Mouse (Mus musculus) central nervous system, embryonic 14 days (tissue): ENCODE data around the gene Stbd1. TPM values are rescaled to one million over a fixed set of nuclear protein-coding genes. Genes with fewer than 3 reads are reported as not detected.

ENCODE experiments used
- polyA plus RNA-seq: library from polyadenylated mRNA; depleted of rRNA; stranded (reverse); fragments of >200 nt; gene quantifications from 2 replicates; pipeline ENCODE4 v1.2.3, GENCODE M21; 2012; rRNA removed

Stbd1 gene
- 3.0 and 6.6 TPM in 2 replicates for polyA plus RNA-seq

GRCm38 (mm10) chr5:92602691-92603690 is at the start of gene Stbd1:
Stbd1 (plus strand) TSS chr5:92603041.

GRCm38 (mm10) chr5:92554891-92555511 is 47.8 kb upstream of the Stbd1 start, which contains the start of gene Fam47e:
Fam47e (plus strand) TSS chr5:92555069.

Other genes with a start within 250 kb of the Stbd1 start
- 62.5 and 71.3 TPM in 2 replicates for gene Nup54, start 167.8 kb upstream of the Stbd1 start, polyA plus RNA-seq
- gene Scarb2, start 96.2 kb upstream of the Stbd1 start, polyA plus RNA-seq = 51.4 and 57.8 TPM in 2 replicates
- gene Fam47e, start 48.0 kb upstream of the Stbd1 start, polyA plus RNA-seq = 0.26 and 0.39 TPM in 2 replicates
- gene Ccdc158, start 72.2 kb downstream of the Stbd1 start, polyA plus RNA-seq = 0.90 and 0.95 TPM in 2 replicates
- gene Shroom3, start 80.4 kb downstream of the Stbd1 start, polyA plus RNA-seq = 6.1 and 6.2 TPM in 2 replicates